Mouse (Mus musculus): Measurements from ENCODE around the gene St8sia1. TPM values are rescaled to one million over a fixed set of nuclear protein-coding genes. Genes with fewer than 3 reads are reported as not detected.
"Not testable (repeated sequence)": the region's sequence is repeated elsewhere in the genome, so short reads cannot be mapped to it uniquely, and the experiment has no call there.

St8sia1 gene
- polyA plus RNA-seq, 1 experiment from 2014 or later, result 4.2 TPM

DNA sequence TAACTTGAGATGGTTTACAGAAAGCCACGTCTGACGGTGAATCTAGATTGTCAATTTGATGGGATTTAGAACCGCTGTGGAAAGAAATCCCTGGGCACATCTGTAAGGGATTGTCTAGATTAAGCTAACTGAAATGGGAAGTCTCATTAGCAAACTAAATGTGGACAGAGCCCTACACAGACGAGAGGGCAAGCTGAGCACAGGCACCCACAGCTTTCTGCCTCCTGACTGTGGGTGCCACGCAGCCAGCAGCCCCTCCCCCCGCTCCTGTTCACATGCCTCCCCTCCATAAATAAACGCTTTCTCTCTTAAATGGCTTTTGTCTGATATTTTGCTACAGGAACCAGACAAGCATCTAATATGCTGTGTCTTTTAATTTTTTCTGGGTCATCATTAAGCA is 27.8 kb upstream of the St8sia1 start:
- peaks cover 19% of the 10 kb centered on the region for H3K4me1 ChIP-seq
- no peak overlapping the region for H3K27ac ChIP-seq
- no peak overlapping the region for H3K4me2 ChIP-seq
- no peak overlapping the region for H3K4me3 ChIP-seq
- peaks cover 24% of the 10 kb centered on the region for H3K27me3 ChIP-seq
- WGBS, result 43% methylated on average over 7 of the region's 7 CpGs
- H3K9me3 ChIP-seq (replicated peaks), result no peaks in the 10 kb centered on the region
- no peak overlapping the region for H3K9ac ChIP-seq
- ATAC-seq, result no peak
- no peaks in the 10 kb centered on the region for H3K36me3 ChIP-seq (ENCODE audit: poor library complexity, severe bottlenecking)

DNA sequence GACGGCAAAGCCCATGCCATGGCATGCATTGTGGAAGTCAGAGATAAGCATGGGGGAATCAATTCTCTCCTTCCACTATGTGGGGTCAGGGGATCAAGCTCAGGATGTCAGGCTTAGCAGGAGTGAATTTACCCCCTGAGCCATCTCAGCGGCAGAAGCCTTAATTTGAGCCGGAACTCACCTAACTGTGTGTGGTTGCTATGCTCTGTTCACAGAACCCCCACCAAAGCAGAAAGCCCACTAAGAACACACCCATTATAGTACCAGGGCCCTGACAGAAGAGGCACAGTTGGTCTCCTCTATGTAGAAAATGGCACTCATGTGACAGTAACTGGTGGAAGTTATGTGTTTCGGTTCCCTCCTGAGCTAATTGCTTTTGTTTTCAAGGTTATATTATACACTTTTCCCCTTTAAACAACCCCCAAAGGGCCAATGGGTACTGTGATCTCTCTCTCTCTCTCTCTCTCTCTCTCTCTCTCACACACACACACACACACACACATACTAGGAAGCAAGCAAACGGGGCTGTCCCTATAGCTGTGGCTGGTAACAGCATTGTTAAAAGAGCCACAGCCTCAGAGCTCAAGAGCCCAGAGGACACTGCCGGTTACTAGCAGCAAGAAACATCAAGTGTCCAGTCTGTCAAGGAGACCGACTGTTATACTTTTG is 27.3 kb upstream of the St8sia1 start:
- Histone ChIP-seq H3K4me3 (no peak overlapping the region), H3K4me1 (peaks cover 19% of the 10 kb centered on the region), H3K4me2 (no peak overlapping the region), H3K27ac (no peak overlapping the region), H3K9me3 (replicated peaks) (no peaks in the 10 kb centered on the region), H3K9ac (no peak overlapping the region), H3K36me3 (ENCODE audit: poor library complexity, severe bottlenecking) (no peaks in the 10 kb centered on the region), H3K27me3 (peaks cover 24% of the 10 kb centered on the region)
- 50% methylated on average over 7 of the region's 7 CpGs for WGBS
- ATAC-seq, result no peak

DNA sequence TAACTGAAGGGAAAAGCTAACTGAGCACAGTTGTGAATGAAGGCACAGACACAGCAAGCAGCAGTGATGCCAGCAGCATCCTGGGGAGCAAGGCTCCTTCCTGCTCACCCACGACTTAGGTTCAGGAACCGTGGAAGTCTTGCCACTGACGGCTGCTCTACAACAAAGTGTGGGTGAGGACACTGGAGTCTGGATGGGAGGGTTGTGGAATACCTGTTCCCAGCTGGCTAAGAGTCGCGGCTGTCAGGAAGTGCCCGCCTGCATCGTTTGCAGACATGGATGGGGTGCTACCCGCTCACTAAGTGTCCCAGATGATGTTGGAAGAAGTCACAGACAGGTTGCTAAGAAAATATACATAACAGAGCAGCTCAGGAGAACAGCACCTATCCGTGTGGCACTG is 26.3 kb upstream of the St8sia1 start:
- H3K27me3 ChIP-seq, result peaks cover 24% of the 10 kb centered on the region
- no peak for ATAC-seq
- no peak overlapping the region for H3K27ac ChIP-seq
- no peak overlapping the region for H3K9ac ChIP-seq
- no peak overlapping the region for H3K4me3 ChIP-seq
- no peaks in the 10 kb centered on the region for H3K9me3 ChIP-seq (replicated peaks)
- 89% methylated on average over 9 of the region's 9 CpGs for WGBS
- H3K4me2 ChIP-seq, result no peak overlapping the region
- no peaks in the 10 kb centered on the region for H3K36me3 ChIP-seq (ENCODE audit: poor library complexity, severe bottlenecking)
- H3K4me1 ChIP-seq, result peaks cover 19% of the 10 kb centered on the region

DNA sequence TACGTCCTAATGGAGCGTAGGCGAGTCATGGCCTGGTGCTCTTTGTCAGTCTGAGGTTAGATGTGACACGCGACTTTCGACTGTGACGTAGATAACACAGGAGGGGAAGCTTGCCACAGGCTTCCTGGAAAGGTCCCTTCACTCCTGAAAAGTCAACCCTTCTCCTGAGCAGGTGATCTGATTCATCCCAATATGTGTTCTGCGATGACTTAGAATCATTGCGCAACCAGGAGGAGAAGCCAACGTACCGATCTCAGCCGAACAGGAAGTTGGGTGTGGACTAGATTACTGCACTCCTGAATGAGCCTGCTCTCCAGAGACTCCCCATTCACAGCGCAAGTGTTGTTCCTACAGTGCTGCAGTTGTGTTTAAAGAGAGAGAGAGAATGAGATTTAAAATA is 25.2 kb upstream of the St8sia1 start:
- Histone ChIP-seq H3K27me3 (peaks cover 24% of the 10 kb centered on the region), H3K36me3 (ENCODE audit: poor library complexity, severe bottlenecking) (no peaks in the 10 kb centered on the region), H3K27ac (no peak overlapping the region), H3K4me1 (peaks cover 12% of the 10 kb centered on the region), H3K9me3 (replicated peaks) (no peaks in the 10 kb centered on the region), H3K4me3 (no peak overlapping the region), H3K4me2 (no peak overlapping the region), H3K9ac (no peak overlapping the region)
- WGBS, result 96% methylated on average over 13 of the region's 13 CpGs
- no peak for ATAC-seq

DNA sequence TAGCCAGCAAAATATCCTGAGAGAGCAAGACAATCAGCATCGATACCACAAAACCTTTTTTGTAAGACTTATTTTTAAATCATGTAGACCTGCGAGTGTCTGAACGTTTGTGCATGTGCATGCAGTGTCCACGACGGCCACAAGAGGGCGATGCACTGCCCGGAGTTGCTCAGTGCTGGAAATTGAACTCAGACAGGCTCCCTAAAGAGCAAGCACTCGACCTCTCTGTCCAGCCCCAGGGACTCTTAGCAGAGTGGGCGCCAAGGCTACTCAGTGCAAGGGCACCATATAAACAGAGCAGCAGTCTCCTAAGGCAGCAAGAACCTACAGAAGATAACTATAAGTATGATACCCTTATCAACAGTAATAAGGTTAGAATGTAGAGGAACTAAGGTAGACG is 24.5 kb upstream of the St8sia1 start:
- no peaks in the 10 kb centered on the region for H3K9me3 ChIP-seq (replicated peaks)
- peaks cover 6% of the 10 kb centered on the region; the same call in 1 of the 2 replicates for H3K4me1 ChIP-seq
- H3K9ac ChIP-seq, result no peak overlapping the region
- WGBS, result 28% methylated on average over 10 of the region's 10 CpGs
- peak; percentile 55 for ATAC-seq
- no peak overlapping the region for H3K4me2 ChIP-seq
- H3K4me3 ChIP-seq, result no peak overlapping the region
- H3K27me3 ChIP-seq, result peaks cover 24% of the 10 kb centered on the region
- no peak overlapping the region for H3K27ac ChIP-seq
- H3K36me3 ChIP-seq (ENCODE audit: poor library complexity, severe bottlenecking), result no peaks in the 10 kb centered on the region

DNA sequence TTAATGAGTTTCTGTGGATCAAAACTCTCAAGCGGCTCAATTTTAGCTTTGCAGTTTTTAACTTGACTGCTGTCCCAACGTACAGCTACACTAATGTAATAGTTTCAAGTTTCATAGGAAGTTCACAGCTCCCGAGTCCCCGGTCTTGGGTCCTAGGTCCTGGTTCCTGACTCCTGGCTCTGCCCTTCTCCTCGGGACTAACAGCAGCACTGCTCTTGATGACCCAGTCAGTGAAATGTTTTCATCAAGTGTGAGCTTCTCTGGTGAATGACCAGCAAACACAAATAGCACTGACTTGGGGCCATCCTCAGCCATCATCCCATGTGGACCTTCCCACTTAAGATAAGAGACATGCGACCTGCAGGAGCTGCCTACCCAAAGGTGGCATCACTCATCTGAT is 24.0 kb upstream of the St8sia1 start:
- Histone ChIP-seq H3K9me3 (replicated peaks) (no peaks in the 10 kb centered on the region), H3K27me3 (peaks cover 24% of the 10 kb centered on the region), H3K4me1 (peaks cover 5% of the 10 kb centered on the region; the same call in 1 of the 2 replicates), H3K9ac (no peak overlapping the region), H3K4me2 (no peak overlapping the region), H3K27ac (no peak overlapping the region), H3K4me3 (no peak overlapping the region), H3K36me3 (ENCODE audit: poor library complexity, severe bottlenecking) (no peaks in the 10 kb centered on the region)
- WGBS, result 80% methylated on average over 6 of the region's 6 CpGs
- no peak for ATAC-seq

DNA sequence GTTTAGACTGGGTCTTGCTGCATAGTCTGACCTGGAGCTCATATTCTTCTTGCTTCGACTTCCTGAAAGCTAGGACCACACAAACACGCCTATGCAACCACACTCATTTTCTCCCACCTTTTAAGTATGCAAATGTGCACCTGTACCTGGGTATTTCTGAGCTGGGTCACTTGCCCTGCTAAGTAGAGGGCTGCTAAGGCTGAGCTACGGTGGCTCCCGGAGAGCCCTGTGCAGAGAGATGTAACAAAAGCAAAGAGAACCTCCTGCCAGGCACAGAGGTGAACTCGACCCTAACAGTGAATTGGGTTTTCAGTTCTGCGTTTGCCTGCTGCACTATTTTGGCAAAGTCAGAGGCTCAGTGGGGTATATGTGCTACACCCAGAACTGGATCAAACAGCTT is 23.4 kb upstream of the St8sia1 start:
- WGBS, result 69% methylated on average over 6 of the region's 6 CpGs
- no peak overlapping the region for H3K9ac ChIP-seq
- no peak overlapping the region for H3K4me3 ChIP-seq
- no peak for ATAC-seq
- H3K4me2 ChIP-seq, result no peak overlapping the region
- no peaks in the 10 kb centered on the region for H3K36me3 ChIP-seq (ENCODE audit: poor library complexity, severe bottlenecking)
- H3K9me3 ChIP-seq (replicated peaks), result no peaks in the 10 kb centered on the region
- peaks cover 5% of the 10 kb centered on the region; the same call in 1 of the 2 replicates for H3K4me1 ChIP-seq
- no peak overlapping the region for H3K27ac ChIP-seq
- peaks cover 19% of the 10 kb centered on the region for H3K27me3 ChIP-seq

DNA sequence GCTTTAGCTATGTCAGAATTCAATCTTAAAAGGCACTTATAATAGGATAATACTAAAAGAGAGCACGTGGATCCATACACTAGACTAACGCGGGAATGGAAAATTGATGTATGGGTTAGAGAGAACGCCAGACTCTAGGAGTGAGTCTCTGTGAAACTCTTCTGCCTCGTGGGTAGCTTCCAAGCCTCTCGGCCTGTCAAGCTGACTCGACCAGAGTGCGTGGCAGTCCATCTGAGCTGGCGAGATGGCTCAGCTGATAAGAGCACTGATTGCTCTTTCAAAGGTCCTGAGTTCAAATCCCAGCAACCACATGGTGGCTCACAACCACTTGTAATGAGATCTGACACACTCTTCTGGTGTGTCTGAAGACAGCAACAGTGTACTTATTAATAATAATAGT is 22.5 kb upstream of the St8sia1 start:
- H3K4me2 ChIP-seq; H3K27ac ChIP-seq; H3K36me3 ChIP-seq (ENCODE audit: poor library complexity, severe bottlenecking); H3K4me1 ChIP-seq; ATAC-seq; H3K4me3 ChIP-seq; H3K27me3 ChIP-seq; H3K9ac ChIP-seq; H3K9me3 ChIP-seq (replicated peaks): not testable (repeated sequence)
- 92% methylated on average over 9 of the region's 9 CpGs for WGBS

DNA sequence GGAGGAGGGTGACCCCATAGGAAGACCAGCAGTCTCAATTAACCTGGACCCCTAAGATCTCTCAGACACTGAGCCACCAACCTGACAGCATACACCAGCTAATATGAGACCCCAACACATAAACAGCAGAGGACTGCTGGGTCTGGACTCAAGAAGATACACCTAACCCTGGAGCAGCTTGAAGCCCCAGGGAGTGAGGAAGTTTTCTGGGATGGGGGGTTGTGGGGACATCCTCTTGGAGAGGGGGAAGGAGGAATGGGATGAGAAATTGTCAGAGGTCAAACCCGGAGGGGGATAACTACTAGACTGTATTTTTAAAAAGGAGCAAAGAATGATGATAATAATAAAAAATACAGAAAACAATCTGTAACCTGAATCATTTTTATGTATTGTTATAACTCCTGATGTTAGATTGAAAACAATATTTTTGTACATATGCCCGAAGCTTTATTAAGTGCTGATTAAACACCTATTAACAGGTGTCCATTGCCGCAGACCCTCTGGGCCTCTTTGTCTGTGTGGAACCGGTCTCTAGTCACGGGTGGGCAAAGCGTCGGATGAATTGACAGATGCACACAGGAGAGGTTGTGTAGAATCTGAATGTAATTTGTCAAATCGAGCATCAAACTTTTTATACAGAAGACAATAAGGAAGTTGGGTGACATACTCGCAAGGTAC is 21.4 kb upstream of the St8sia1 start:
- not testable (repeated sequence) for H3K4me2 ChIP-seq; H3K4me1 ChIP-seq; H3K27ac ChIP-seq; H3K9me3 ChIP-seq (replicated peaks); H3K9ac ChIP-seq; H3K36me3 ChIP-seq (ENCODE audit: poor library complexity, severe bottlenecking); H3K4me3 ChIP-seq; H3K27me3 ChIP-seq; ATAC-seq
- 91% methylated on average over 9 of the region's 9 CpGs for WGBS

DNA sequence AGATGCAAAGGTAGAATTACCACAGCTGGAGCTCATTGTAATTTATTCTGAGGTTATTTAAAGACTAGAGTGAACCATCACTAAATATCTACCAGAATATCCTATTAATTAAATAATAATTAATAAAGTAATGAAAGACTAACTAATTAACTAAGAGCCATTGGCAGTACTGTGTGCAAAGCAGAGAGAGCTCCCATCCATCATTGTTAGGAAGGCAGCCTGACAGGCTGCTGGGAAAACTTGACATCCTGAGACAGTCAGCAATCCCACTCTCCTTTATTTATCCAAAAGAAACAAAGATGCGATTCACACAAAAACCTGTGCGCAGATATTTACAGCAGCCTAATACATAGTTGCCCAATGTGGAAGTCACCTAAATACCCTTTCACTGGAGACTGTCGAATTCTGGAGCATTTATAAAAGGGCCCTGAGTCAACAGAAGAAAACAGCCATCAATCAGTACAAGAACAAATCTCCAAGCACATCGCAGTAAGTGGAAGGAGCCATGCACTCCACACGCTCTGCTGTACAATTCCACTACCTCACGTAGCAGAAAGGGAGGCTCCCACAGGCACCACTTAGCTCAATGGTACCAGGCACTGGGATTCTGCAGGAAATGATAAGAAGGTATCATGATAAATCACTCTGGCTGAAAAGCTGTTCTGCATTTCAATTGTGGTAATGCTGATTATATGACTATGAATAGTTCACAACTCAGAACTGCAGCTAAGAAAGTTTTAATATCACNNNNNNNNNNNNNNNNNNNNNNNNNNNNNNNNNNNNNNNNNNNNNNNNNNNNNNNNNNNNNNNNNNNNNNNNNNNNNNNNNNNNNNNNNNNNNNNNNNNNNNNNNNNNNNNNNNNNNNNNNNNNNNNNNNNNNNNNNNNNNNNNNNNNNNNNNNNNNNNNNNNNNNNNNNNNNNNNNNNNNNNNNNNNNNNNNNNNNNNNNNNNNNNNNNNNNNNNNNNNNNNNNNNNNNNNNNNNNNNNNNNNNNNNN is 15.7 kb upstream of the St8sia1 start:
- Histone ChIP-seq H3K4me1 (0 out of 2 replicates have a peak, but pooled peaks cover 11% of the 10 kb centered on the region), H3K4me3 (no peak overlapping the region), H3K9me3 (replicated peaks) (no peaks in the 10 kb centered on the region), H3K9ac (no peak overlapping the region), H3K4me2 (no peak overlapping the region), H3K27ac (no peak overlapping the region), H3K36me3 (ENCODE audit: poor library complexity, severe bottlenecking) (no peaks in the 10 kb centered on the region), H3K27me3 (no peaks in the 10 kb centered on the region)
- no peak for ATAC-seq
- WGBS, result 37% methylated on average over 6 of the region's 6 CpGs

DNA sequence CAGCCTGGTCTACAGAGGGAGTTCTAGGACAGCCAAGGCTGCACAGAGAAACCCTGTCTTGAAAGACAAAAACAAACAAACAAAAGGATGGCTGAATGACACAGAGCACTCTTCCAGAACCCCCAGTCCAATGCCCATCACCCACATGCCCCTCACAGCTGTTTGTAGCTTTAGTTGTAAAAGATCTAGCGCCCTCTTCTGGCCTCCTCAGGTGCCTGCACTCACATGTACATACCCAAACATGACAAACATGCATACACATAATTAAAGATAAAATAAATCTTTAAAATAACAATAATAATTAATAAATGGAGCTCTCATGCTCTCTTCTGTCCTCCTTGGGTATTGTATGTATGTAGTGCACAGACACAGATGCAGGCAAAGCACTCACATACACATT is 13.0 kb upstream of the St8sia1 start:
- H3K27me3 ChIP-seq, result no peaks in the 10 kb centered on the region
- no peak overlapping the region for H3K9ac ChIP-seq
- no peak for ATAC-seq
- 0 out of 2 replicates have a peak, but pooled peaks cover 11% of the 10 kb centered on the region for H3K4me1 ChIP-seq
- no peak overlapping the region for H3K27ac ChIP-seq
- WGBS, result 50% methylated on average over 1 of the region's 1 CpGs
- H3K4me2 ChIP-seq, result no peak overlapping the region
- H3K4me3 ChIP-seq, result no peak overlapping the region
- no peaks in the 10 kb centered on the region for H3K9me3 ChIP-seq (replicated peaks)
- no peaks in the 10 kb centered on the region for H3K36me3 ChIP-seq (ENCODE audit: poor library complexity, severe bottlenecking)

DNA sequence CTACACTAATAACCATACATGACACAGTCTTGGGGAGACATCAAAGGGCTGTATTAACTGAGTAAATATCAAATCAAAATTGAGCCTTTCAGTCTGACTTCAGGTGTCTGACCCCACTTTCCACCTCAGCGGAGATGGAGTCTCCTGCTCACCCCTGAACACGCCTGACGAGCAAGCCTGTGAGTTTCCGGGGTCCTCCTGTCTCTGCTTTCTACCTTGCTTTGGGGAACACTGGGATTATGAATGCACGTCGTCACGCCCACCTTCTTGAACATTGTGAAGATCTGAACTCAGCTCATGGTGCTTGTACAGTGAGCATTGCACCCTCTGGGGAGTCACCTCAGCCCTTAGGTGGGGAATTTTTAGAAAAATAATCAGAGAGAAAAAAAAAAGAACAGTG is 9.0 kb upstream of the St8sia1 start:
- WGBS, result 85% methylated on average over 7 of the region's 7 CpGs
- Histone ChIP-seq H3K27me3 (no peaks in the 10 kb centered on the region), H3K4me3 (no peak overlapping the region), H3K36me3 (ENCODE audit: poor library complexity, severe bottlenecking) (no peaks in the 10 kb centered on the region), H3K4me1 (no peaks in the 10 kb centered on the region), H3K4me2 (no peak overlapping the region), H3K9ac (no peak overlapping the region), H3K27ac (no peak overlapping the region), H3K9me3 (replicated peaks) (no peaks in the 10 kb centered on the region)
- no peak for ATAC-seq
